Mouse (Mus musculus) CD8-positive naive resting alpha-beta T cell, adult 2 months (primary cell): Measurements from ENCODE around the gene C2cd5.

Experiments used
- DNase-seq, 2 experiments: peaks; one replicate each; pipeline ENCODE4 v3.0.0; 2022; ENCODE audit warnings: low read depth in 2 of 2, low spot score in 2 of 2

C2cd5 gene

GRCm38 (mm10) chr6:143076461-143076860 is 23.5 kb downstream of the C2cd5 start:
- no peak for DNase-seq

GRCm38 (mm10) chr6:143073914-143074313 is 26.0 kb downstream of the C2cd5 start:
- no peak for DNase-seq

DNA sequence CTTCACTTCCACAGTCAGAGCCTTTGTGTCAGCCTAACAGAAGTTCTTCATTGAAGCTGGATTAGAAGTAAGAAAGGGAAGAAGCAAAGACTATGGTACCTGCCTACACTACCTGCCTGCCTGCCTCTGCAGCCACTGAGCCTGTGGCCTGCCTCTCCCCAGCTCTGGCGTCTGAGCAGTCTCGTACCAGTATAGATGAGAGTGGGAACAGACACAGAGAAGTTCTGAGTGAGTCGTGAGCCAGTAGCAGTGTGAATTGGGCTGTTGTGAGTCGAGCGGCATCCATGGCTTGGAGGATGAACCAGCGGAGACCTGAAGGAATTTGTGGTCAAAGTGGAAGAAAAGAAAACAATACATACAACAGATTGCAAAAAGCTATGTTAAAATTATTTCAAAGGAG is 26.5 kb downstream of the C2cd5 start:
- no peak for DNase-seq

GRCm38 (mm10) chr6:143072412-143073014 is 27.4 kb downstream of the C2cd5 start:
- DNase-seq = no peak

GRCm38 (mm10) chr6:143070736-143071135 is 29.2 kb downstream of the C2cd5 start:
- DNase-seq = no peak

- no peak for DNase-seq
Observed at GRCm38 (mm10) chr6:143070019-143070418, 29.9 kb downstream of the C2cd5 start.

GRCm38 (mm10) chr6:143069606-143070005 is 30.3 kb downstream of the C2cd5 start:
- no peak for DNase-seq

- DNase-seq = peak in 1 of 2 experiments; percentile 10
Observed at GRCm38 (mm10) chr6:143068181-143068915, 31.6 kb downstream of the C2cd5 start.

- DNase-seq = no peak
Observed at GRCm38 (mm10) chr6:143067654-143068053, 32.3 kb downstream of the C2cd5 start.

- DNase-seq = peak in 1 of 2 experiments; percentile 9
Observed at GRCm38 (mm10) chr6:143066859-143067258, 33.1 kb downstream of the C2cd5 start.

GRCm38 (mm10) chr6:143064047-143064446 is 35.9 kb downstream of the C2cd5 start:
- no peak for DNase-seq

- DNase-seq = no peak
Observed at GRCm38 (mm10) chr6:143057601-143058000, 42.3 kb downstream of the C2cd5 start.

DNA sequence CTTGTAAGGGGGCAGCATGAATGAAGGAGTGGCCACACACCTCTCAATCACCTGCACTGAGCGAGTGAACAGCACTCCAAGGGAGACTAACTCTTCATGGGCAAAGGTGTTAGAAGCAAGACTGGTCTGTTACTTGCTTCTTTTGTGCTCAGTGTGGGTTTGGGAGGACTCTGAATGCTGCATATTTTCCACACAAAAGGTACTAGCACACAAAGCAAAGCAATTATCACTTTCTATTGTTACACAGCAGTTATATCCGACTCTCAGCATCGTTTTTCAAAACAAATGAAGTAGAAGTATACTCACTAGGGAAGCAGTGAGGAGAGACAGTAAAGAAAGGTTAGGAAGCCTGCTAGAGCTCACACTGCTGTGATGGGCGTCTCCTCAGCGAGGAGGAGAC is 48.4 kb downstream of the C2cd5 start:
- no peak for DNase-seq

GRCm38 (mm10) chr6:143049791-143050555 is 50.0 kb downstream of the C2cd5 start:
- no peak for DNase-seq

GRCm38 (mm10) chr6:143049117-143049516 is 50.8 kb downstream of the C2cd5 start:
- DNase-seq = no peak

DNA sequence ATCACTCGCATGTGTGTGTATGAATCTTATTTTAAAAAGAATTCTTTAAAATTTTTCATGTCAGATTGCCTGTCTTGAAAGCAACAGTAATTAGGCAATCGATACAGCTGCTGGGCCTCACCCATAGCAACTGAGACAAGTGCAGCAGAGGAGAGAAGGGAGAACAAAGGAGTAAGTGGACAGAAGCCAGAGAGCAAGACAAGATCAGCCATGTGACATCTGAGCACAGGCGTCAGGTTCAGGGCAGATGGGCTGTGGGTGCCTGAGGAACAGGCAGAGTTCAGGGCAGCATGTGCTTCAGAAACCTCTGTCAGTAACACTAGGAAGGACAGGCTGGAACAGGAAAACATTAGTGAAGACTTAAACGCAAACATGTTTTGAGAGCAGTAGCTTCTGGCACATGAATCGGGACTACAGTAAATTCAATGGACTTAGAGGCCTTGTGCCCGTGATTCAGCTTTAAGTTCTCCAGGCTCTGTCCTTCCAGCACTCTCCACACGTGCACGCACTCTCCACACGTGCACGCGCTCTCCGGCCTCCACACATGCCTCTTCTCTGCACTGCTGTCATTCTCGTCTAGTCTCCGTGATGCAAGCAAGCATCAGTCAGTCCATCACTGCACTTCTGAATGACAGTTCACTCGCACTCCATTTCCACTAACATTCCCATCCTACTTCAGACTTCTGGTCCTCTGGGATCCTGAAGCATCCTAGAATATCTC is 52.2 kb downstream of the C2cd5 start:
- no peak for DNase-seq

- no peak for DNase-seq
Observed at GRCm38 (mm10) chr6:143041578-143041977, 58.4 kb downstream of the C2cd5 start.

DNA sequence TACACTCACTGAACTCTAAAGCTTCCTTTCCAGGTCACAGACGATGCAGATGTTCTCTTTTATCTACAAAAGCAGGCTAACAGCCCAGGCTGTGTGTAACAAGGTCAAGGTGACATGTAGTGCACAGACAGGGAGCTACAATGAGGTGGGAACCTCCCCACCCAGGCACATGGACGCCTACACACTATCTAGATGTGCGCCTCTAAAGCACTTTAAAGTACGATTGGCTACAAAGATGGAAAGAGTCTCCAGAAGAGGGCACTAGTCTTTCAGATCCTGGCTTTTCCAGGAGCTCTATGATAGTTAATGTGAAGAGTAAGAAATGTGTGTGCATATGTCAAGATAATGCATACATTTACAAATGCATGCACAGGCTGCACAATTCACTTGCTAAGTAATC is 64.7 kb downstream of the C2cd5 start:
- DNase-seq = no peak

DNA sequence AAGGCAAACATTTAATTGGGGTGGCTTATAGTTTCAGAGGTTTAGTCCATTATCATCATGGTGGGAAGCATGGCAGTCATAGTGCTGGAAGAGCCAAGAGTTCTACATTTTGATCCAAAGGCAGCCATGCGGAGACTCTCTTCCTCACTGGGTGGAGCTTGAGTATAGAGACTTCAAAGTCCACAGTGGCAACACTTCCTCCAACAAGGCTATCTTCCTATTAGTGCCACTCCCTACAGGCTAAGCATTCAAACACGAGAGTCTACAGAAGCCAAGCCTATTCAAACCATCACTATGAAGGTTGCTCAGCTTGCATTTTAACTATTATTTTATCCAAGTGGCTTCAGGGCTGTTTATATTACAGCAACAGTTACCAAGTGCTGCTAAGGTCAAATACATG is 65.4 kb downstream of the C2cd5 start:
- DNase-seq = no peak

DNA sequence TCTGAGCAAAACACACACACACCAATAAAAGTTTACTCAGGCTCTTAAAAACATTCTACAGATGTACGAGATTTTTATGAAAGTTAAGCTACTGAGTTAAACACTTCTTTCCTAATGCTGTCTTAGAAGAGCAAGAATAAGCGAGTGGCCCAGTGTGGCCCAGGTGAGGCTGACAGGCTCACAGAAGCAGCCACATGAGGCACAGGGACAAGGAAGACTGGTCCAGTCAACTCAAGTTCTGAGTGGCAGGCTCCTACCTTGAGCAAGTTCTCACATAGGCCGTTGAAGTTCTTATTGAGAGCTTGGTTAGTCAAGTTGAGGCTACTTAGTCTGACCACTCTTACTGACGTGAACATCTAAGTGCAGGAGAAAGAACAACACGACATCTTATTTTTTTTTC is 69.4 kb downstream of the C2cd5 start:
- no peak for DNase-seq

- no peak for DNase-seq
Observed at GRCm38 (mm10) chr6:143027896-143028295, 72.0 kb downstream of the C2cd5 start.
